In the genomic region with DNA sequence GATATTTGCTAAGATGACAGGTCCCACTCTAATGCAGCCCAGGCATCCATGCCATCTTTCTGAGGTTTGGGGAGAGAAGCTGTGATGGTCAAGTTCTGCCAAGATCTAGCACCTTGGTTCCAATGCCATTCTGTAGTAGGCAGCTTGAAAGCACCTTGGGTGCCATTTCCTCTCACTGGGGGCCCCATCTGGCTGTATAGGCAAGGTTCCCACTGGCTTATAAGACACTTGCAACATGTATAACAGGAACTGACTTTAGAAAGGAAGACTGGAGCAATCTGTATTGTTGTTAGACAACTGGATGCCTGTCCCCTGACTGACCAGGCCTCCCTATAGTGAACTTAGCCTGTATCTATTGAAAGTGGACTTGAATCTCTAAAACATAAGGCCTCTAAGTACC, we compare ENCODE assay signal across 20 mouse cellular contexts. TPM values are rescaled to one million over a fixed set of nuclear protein-coding genes. Genes with fewer than 3 reads are reported as not detected.
DNase-seq lines count a peak whose midpoint lies in the region; ATAC-seq and TF ChIP-seq lines count a peak whose summit lies in the region.
"Had no signal": no experiment of that assay in that cellular context is flagged by ENCODE, and none has a peak within 500 bp of the region (broad histone marks: within the 10 kb centered on the region; RNA-seq: fewer than 3 reads in every experiment).

No protein-coding gene starts in this region.

- peak; percentile 15 for DNase-seq in cerebellum, adult 11 months
- peak; percentile 26 to 48 for DNase-seq in cerebellum, adult 2 months
- peak; percentile 47 to 60 for DNase-seq in cerebellum, postnatal 10 days
- no peak for DNase-seq in frontal cortex, adult 2 months (ENCODE audit: extremely low spot score in 1 of 2, low spot score in 1 of 2)
- DNase-seq in left cerebral cortex, adult 9 months (ENCODE audit: low spot score in 2 of 2): no peak
- DNase-seq in heart, adult 8-10 months (ENCODE audit: low spot score): no peak
- DNase-seq: adrenal gland, adult 8-10 months; forebrain, postnatal 0 days; gastrocnemius, adult 2 months; gastrocnemius, postnatal 25 days; heart, postnatal 10 days; heart, postnatal 4 days; kidney, adult 8-10 months had no signal

- no peak overlapping the region for H3K27ac ChIP-seq in cerebellum, adult 2 months (ENCODE audit: insufficient read depth, low read length)
- H3K27ac ChIP-seq: embryonic facial prominence, embryonic 13.5 days; forebrain, embryonic 13.5 days; gastrocnemius, adult 2 months; hindbrain, embryonic 12.5 days had no signal

- H3K4me1 ChIP-seq in cerebellum, adult 2 months (ENCODE audit: control insufficient read depth, insufficient read depth, low read length): no peaks in the 10 kb centered on the region; the same call in 1 of the 2 replicates
- H3K4me1 ChIP-seq: embryonic facial prominence, embryonic 13.5 days; forebrain, embryonic 13.5 days; hindbrain, embryonic 12.5 days had no signal

- TF ChIP-seq CTCF in cerebellum, adult 2 months (IDR thresholded peaks at IDR 0.05; ENCODE audit: borderline replicate concordance, insufficient read depth, low read depth, low read length): no peak

- peak; percentile 67 for ATAC-seq in megakaryocyte, adult 5-6 weeks (ENCODE audit: poor library complexity, severe bottlenecking)
- ATAC-seq: forebrain, embryonic 13.5 days; forebrain, postnatal 0 days; hindbrain, embryonic 16.5 days; inflammation-experienced regulatory T-cells, adult 6 months; intestine, postnatal 0 days had no signal

- no peak overlapping the region for H3K4me3 ChIP-seq in cerebellum, adult 2 months (replicated peaks; ENCODE audit: insufficient read depth, low read depth, low read length)
- H3K4me3 ChIP-seq: embryonic facial prominence, embryonic 13.5 days; forebrain, embryonic 13.5 days; gastrocnemius, adult 2 months; hindbrain, embryonic 12.5 days had no signal

- H3K27me3 ChIP-seq in cerebellum, adult 2 months (ENCODE audit: control insufficient read depth, insufficient read depth, low read length): no peaks in the 10 kb centered on the region
- H3K27me3 ChIP-seq: embryonic facial prominence, embryonic 13.5 days; forebrain, embryonic 13.5 days; hindbrain, embryonic 12.5 days had no signal

- TF ChIP-seq POLR2A in cerebellum, adult 2 months (IDR thresholded peaks at IDR 0.05; ENCODE audit: borderline replicate concordance, insufficient read depth, low read length): no peak

RNA-seq across cellular contexts. Expression of a gene that starts 36.1 kb away (rescaled TPM):
- 14.3 and 15.4 TPM in 2 replicates for polyA plus RNA-seq in cerebellum, adult 2 months (2012; rRNA removed)
- total RNA-seq in megakaryocyte, adult 5-6 weeks (2015): 7.2 and 7.9 TPM in 2 replicates
- total RNA-seq in megakaryocyte, adult 5-6 weeks (2017): 4.3 and 6.1 TPM in 2 replicates
- polyA plus RNA-seq in frontal cortex, adult 2 months (2012; rRNA removed): 15.1 and 19.1 TPM in 2 replicates
- total RNA-seq in heart, adult 8-10 months (2022): 1 to 10 TPM; 4.5 to 6.5 (median 5.0) TPM

Comparison
In these comparisons a context has a peak if more than half of its experiments do, and no peak if none do; other contexts are left out.
1. DNase-seq: peak in cerebellum, adult 11 months (single experiment), cerebellum, adult 2 months (2 of 2) and cerebellum, postnatal 10 days (2 of 2); none in frontal cortex, adult 2 months (0 of 2), left cerebral cortex, adult 9 months (0 of 2) and heart, adult 8-10 months (single experiment).